Mouse (Mus musculus): ENCODE data around the gene Hic1.

The Hic1 gene

DNA sequence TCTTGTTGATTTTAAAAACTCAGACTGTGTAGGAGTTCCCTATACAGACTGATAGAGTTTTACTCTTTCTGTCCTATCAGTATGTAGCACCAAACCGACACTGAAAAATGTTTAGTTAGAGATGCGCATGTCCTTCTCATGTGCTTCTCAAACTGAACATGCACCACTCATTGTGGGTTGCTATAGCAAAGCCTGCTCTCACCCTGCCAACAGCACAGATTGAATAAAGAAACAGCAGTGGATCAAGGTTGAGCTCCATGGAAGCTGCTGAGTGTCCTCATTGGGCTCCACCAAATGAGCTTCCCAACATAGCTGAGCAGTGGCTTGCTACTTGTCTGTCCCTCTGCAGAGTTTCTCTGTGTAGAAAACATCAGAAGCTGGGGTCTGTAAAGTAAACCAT lies 51.2 kb downstream of the Hic1 start:
- no peak for DNase-seq (ENCODE audit: low spot score)

- no peak for DNase-seq (ENCODE audit: low spot score)
Measured at GRCm38 (mm10) chr11:75116379-75116778, 52.9 kb downstream of the Hic1 start.
